Mouse (Mus musculus) G1E (cell line): ENCODE results near the gene Ikbkg. TPM values are rescaled to one million over a fixed set of nuclear protein-coding genes. Genes with fewer than 3 reads are reported as not detected.

Source experiments
- ATAC-seq: 2 replicates; pipeline ENCODE4 v1.8.0; 2016; ENCODE audit warnings: mild to moderate bottlenecking; ENCODE audit not compliant: insufficient number of reproducible peaks, poor library complexity, low FRiP score, severe bottlenecking; ENCODE audit errors: extremely low read depth
- DNase-seq: peaks from one replicate; pipeline ENCODE4 v3.0.0; 2012; ENCODE audit warnings: low spot score
- H3K27me3 ChIP-seq: 2 replicates; pipeline ENCODE4 v1.6.1; 2012; ENCODE audit warnings: mild to moderate bottlenecking, low read length, inconsistent platforms; ENCODE audit not compliant: insufficient read depth
- H3K36me3 ChIP-seq: replicated peaks from 2 replicates; pipeline ENCODE3; 2012; ENCODE audit warnings: mild to moderate bottlenecking, inconsistent platforms
- H3K4me1 ChIP-seq: 2 replicates; pipeline ENCODE4 v1.6.1; 2012; ENCODE audit warnings: low read depth, low read length, inconsistent platforms, mixed read lengths; ENCODE audit not compliant: insufficient read depth
- H3K4me3 ChIP-seq: 2 replicates; pipeline ENCODE4 v1.5.1; 2012; ENCODE audit warnings: low read depth, mild to moderate bottlenecking, inconsistent platforms, low read length, moderate library complexity, mixed read lengths
- H3K9me3 ChIP-seq: replicated peaks from 2 replicates; pipeline ENCODE4 v1.6.1; 2012; ENCODE audit warnings: inconsistent platforms
- CTCF ChIP-seq: IDR thresholded peaks from 2 replicates; pipeline ENCODE4 v1.5.1; 2012; ENCODE audit warnings: low read depth, low read length, inconsistent platforms, mixed read lengths
- GATA1 ChIP-seq: IDR thresholded peaks from 2 replicates; pipeline ENCODE4 v1.6.1; 2012; ENCODE audit warnings: borderline replicate concordance, low read length, inconsistent platforms, mixed read lengths
- GATA2 ChIP-seq: IDR thresholded peaks from 2 replicates; pipeline ENCODE4 v1.6.1; 2012; ENCODE audit warnings: low read depth, low read length, inconsistent platforms, borderline replicate concordance
- POLR2AphosphoS5 ChIP-seq: IDR thresholded peaks from 2 replicates; pipeline ENCODE4 v1.6.1; 2012; ENCODE audit warnings: low read depth, low read length, inconsistent platforms; ENCODE audit not compliant: insufficient replicate concordance
- TAL1 ChIP-seq: conservative IDR thresholded peaks from 2 replicates; pipeline ENCODE4 v1.6.1; 2012; ENCODE audit warnings: low read depth, low read length, inconsistent platforms, mixed read lengths
- polyA plus RNA-seq: library from polyadenylated mRNA; stranded (reverse); fragments of >175 nt; gene quantifications from 2 replicates; pipeline ENCODE4 v1.2.3, GENCODE M21; 2012
- total RNA-seq, 2 experiments: library from RNA; stranded (forward) in 1 of 2; stranded (reverse) in 1 of 2; fragments of 200-1000 nt in 1 of 2; fragments of >200 nt in 1 of 2; fragmentation: Nextera tagmentation in 1 of 2; gene quantifications; 2 replicates each; pipeline ENCODE4 v1.2.3; 2014 to 2017

Gene Ikbkg
- total and polyA plus RNA-seq, 3 experiments = 23.7 to 50.9 (median 29.1) TPM

DNA sequence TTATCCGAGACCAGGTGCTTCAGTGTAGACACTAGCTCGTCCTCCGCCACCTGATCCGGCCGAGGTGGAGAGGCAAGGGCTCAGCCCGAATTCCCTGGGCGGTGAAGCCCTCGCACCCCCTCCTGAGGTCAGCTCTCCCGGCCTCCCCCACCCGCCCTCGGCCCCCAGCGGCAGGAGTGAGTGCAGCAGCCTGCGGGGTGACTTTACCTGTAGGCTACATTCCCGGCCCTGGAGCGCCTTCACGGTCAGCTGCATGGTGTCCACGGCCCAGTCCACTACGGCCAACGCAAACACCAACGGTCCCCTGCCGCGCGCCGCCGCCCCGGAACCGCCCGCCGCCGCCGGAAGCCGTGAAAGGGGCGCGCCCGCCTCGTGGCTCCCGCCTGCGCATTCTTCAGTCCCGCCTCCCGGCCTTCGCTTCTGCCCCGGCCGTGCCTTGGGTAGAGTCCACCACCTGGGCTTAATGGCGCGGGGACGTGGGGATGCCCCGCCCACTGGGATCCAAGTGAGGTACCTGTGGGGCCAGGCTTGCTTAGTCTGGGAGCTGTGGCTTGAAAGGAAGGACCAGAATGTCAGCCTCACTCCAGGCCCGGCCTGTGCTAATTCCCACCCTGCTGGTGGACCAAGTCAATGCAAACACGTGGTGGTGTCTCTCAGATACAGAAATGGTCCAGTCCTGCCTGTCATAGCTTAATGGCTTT, 24.7 kb upstream of the Ikbkg start:
- Histone ChIP-seq H3K4me1 (peaks cover 33% of the 10 kb centered on the region), H3K4me3 (peak overlapping the region; percentile 79), H3K36me3 (peaks cover 42% of the 10 kb centered on the region), H3K9me3 (no peaks in the 10 kb centered on the region), H3K27me3 (no peaks in the 10 kb centered on the region)
- TF ChIP-seq POLR2AphosphoS5 (no peak), GATA2 (no peak), GATA1 (no peak), TAL1 (no peak), CTCF (no peak)
- peak; percentile 36 for DNase-seq
- ATAC-seq = 0 out of 2 replicates have a peak, but pooled peaks have one; percentile 22

DNA sequence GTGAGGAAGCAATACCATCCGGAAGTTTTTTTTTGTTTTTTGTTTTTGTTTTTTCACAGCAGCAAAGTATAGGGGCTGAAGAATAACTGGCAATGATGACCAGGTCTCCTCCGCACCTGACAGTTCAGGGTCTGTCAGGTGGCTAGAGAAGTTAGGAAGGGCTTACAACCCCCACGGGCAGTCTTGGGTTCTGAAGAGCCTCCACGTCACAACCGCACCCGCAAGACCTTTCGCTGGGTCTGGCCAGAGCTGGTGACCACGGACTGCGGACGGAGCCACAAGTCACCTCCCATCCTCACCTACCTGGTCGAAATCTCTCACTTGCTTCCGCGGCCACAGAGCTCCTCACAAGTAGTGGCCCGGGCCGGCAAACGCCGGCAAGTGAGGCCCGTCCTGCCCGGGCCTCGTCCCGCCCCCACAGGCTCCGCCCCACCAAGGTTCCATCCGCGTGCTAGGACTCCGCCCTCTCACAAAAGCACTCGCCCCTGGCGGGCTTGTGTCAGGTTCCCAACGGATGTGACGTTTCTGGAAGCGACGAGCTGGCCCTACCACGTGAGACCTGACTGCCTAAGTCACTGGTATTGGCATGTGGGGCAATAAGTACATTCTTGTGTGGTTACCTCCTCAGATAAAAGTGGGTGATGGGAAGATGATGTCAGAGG, 20.1 kb upstream of the Ikbkg start, which contains the start of the genes Ubl4a and Slc10a3:
Ubl4a (minus strand) TSS at position 331 of the 662 bp plus-strand sequence.
Slc10a3 (minus strand) TSS at position 462 of the 662 bp plus-strand sequence.
- H3K4me1 ChIP-seq = peaks cover 22% of the 10 kb centered on the region
- peak; percentile 67 for DNase-seq
- TF ChIP-seq POLR2AphosphoS5 (no peak), CTCF (no peak), GATA1 (no peak), TAL1 (no peak)
- H3K27me3 ChIP-seq = no peaks in the 10 kb centered on the region
- H3K36me3 ChIP-seq = peaks cover 16% of the 10 kb centered on the region
- no peaks in the 10 kb centered on the region for H3K9me3 ChIP-seq
- peak; percentile 90 for ATAC-seq
- peak within 1 kb of the TSS; percentile 75 for H3K4me3 ChIP-seq

- Histone ChIP-seq H3K27me3 (no peaks in the 10 kb centered on the region), H3K9me3 (no peaks in the 10 kb centered on the region), H3K4me3 (no peak overlapping the region), H3K4me1 (peaks cover 9% of the 10 kb centered on the region; the same call in 1 of the 2 replicates), H3K36me3 (peaks cover 39% of the 10 kb centered on the region)
- DNase-seq (no peak), ATAC-seq (no peak)
- TF ChIP-seq POLR2AphosphoS5 (no peak), GATA1 (no peak), GATA2 (no peak), TAL1 (no peak), CTCF (no peak)
These were observed 8.6 kb upstream of the Ikbkg start for GRCm38 (mm10) chrX:74384451-74384850.

DNA sequence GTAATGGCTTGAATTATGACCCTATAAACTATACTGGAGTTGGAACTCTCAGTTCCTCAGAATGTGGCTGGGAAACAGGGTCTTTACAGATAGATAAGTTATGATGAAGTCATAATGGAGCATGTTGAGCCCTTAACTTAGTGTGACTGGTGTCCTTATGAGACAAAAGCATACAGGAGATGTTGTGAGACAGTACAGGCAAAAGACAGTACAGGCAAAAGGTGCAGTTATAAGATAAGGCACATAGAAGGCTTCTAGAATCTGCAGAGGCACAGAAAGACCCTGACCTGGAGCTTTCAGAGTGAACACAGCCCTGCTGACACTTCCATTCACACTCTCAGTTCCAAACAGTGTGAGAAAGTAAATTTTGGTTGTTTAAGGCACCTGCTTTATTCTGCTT, 4.9 kb upstream of the Ikbkg start:
- H3K36me3 ChIP-seq = peaks cover 54% of the 10 kb centered on the region

DNA sequence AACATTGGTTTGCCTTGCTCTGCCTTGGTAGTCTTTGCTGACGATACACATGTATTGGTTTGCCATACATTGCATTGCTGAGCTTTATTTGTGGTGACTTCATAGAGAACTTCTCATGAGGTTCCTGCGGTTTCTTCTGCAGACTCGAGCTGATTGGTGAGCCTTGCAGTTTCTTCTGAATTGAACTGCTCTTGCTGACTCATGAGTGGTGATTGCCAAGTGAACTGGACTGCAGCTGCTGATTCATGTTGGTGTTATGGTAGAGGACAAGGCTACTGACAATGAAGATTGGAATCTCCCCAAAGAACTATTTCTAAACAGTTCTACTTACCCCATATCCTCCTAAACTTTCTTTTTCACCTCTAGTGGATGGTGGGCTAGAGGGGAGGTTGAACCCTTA, 7.0 kb downstream of the Ikbkg start:
- DNase-seq (no peak), ATAC-seq (no peak)
- H3K4me1 ChIP-seq = no peaks in the 10 kb centered on the region
- no peaks in the 10 kb centered on the region for H3K9me3 ChIP-seq
- no peaks in the 10 kb centered on the region for H3K27me3 ChIP-seq
- no peak overlapping the region for H3K4me3 ChIP-seq
- TF ChIP-seq TAL1 (no peak), GATA1 (no peak), CTCF (no peak), POLR2AphosphoS5 (no peak), GATA2 (no peak)
- no peaks in the 10 kb centered on the region for H3K36me3 ChIP-seq

More for the DNA sequence above, 4.9 kb upstream of the Ikbkg start:
- no peaks in the 10 kb centered on the region for H3K9me3 ChIP-seq
- peaks cover 15% of the 10 kb centered on the region; the same call in 1 of the 2 replicates for H3K4me1 ChIP-seq
- TF ChIP-seq CTCF (no peak), TAL1 (0 out of 2 replicates have a peak, but pooled peaks have one; percentile 18), GATA2 (no peak), GATA1 (no peak), POLR2AphosphoS5 (no peak)
- no peak overlapping the region for H3K4me3 ChIP-seq
- DNase-seq = no peak
- ATAC-seq = no peak
- no peaks in the 10 kb centered on the region for H3K27me3 ChIP-seq

DNA sequence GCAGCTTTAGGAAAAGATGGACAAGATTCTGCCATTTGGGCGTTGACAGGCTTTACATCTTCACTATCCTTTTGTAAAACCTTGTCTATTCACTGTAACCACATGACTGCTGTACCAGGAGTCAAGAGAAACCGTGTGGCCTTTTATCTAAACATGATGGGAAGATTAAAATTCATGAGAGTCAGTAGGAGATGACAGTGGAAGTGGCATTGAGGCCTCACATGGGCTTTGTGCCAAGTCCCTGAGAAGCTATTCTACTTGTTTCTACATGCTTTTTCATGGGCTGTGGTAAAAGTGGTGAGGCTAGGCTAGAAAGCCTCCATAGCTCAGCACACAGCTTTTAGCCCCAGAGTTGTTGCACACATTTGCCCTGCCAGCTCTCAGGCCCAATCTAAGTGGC, 15.2 kb downstream of the Ikbkg start:
- no peaks in the 10 kb centered on the region for H3K9me3 ChIP-seq
- no peaks in the 10 kb centered on the region for H3K4me1 ChIP-seq
- ATAC-seq (no peak), DNase-seq (no peak)
- no peak for TF ChIP-seq POLR2AphosphoS5
- TF ChIP-seq CTCF = no peak
- TF ChIP-seq GATA2 = no peak
- no peak for TF ChIP-seq TAL1
- H3K27me3 ChIP-seq = no peaks in the 10 kb centered on the region
- H3K36me3 ChIP-seq = peaks cover 53% of the 10 kb centered on the region
- no peak overlapping the region for H3K4me3 ChIP-seq
